Mouse (Mus musculus): ENCODE data around the gene Brd3.

DNA sequence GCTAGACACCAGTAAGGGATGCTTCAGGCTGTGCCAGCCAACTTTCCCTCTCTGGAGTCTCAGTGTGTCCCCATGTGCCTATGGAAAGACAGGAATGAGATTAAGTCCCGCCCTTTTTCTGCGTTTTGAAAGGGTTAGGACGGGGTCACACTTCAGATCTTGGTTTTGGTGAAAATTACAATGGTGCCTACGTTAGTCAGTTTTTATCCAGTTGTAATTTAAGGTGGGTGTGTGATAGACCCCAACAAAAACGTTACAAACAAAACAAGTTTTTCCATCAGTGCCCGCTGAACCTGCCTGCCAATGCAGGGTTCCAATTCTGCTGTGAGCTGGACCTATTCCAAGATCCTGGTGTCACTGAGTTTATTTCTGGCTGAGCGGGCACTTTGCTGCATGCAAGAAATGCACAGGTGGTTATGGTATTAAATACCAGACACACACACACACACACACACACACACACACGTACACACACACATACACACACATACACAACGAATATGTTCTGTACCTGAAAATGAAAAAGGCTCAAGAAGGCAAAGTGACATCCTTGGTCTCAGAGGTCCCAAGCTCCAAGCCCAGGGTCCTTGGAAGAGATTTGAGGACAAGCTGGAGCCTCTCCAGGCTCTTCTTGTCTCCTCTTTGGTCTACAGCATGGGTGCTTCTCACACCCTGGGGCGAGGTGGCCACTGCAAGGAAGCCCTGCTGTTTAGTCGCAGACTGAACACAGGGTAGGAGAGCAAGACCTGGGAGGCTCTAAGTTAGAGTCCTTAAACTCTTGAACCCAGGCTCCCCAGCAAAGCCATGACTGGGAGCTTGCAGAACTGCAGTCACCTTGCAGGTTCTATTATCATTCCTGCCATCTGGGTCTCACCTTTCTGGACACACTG lies 30.9 kb downstream of the Brd3 start:
- TF ChIP-seq GATA1 (IDR thresholded peaks at IDR 0.05; ENCODE audit: borderline replicate concordance, low read length) (no peak), FLI1 (IDR thresholded peaks at IDR 0.05; ENCODE audit: low read length) (no peak)
